Mouse (Mus musculus) intestine, embryonic 14.5 days (tissue): ENCODE measurements around the gene Hhat. TPM values are rescaled to one million over a fixed set of nuclear protein-coding genes. Genes with fewer than 3 reads are reported as not detected.
A peak's percentile ranks its signal among the peaks of the same experiment; 100 is the strongest.

ENCODE experiments used
- ATAC-seq: fragments of 200-750 bp; cut with Nextera tagmentation; replicated peaks from 2 replicates; pipeline ENCODE4 v1.8.0; 2017; ENCODE audit warnings: low read depth, moderate number of reproducible peaks, moderate TSS enrichment, moderate library complexity; ENCODE audit not compliant: low FRiP score, low TSS enrichment
- DNase-seq: peaks from one replicate; pipeline ENCODE4 v3.0.0-alpha.2; 2018; ENCODE audit warnings: low spot score
- H3K27ac ChIP-seq: fragments of 300-500 bp; sonication (generic); 2 replicates; pipeline ENCODE4 v1.5.1; 2014; ENCODE audit warnings: low read depth, mild to moderate bottlenecking, control low read depth
- H3K27me3 ChIP-seq: fragments of 300-500 bp; sonication (generic); replicated peaks from 2 replicates; pipeline ENCODE4 v1.6.1; 2014; ENCODE audit warnings: low read length, control low read depth; ENCODE audit not compliant: control insufficient read depth, insufficient read depth
- H3K36me3 ChIP-seq: fragments of 300-500 bp; sonication (generic); 2 replicates; pipeline ENCODE4 v1.6.1; 2014; ENCODE audit warnings: low read length, control low read depth; ENCODE audit not compliant: control insufficient read depth, insufficient read depth
- H3K4me1 ChIP-seq: fragments of 300-500 bp; sonication (generic); replicated peaks from 2 replicates; pipeline ENCODE4 v1.6.1; 2014; ENCODE audit warnings: low read length, control low read depth, mixed read lengths; ENCODE audit not compliant: control insufficient read depth, insufficient read depth
- H3K4me2 ChIP-seq: fragments of 300-500 bp; sonication (generic); 2 replicates; pipeline ENCODE4 v1.6.1; 2014; ENCODE audit warnings: low read length
- H3K4me3 ChIP-seq: fragments of 300-500 bp; sonication (generic); 2 replicates; pipeline ENCODE4 v1.5.1; 2014; ENCODE audit warnings: low read depth, low read length, control low read depth, mixed read lengths
- H3K9ac ChIP-seq: fragments of 300-500 bp; sonication (generic); 2 replicates; pipeline ENCODE4 v1.6.1; 2014; ENCODE audit warnings: mild to moderate bottlenecking, low read length
- H3K9me3 ChIP-seq: fragments of 300-500 bp; sonication (generic); 2 replicates; pipeline ENCODE4 v1.6.1; 2016; ENCODE audit warnings: low read length, control low read depth; ENCODE audit not compliant: control insufficient read depth
- WGBS: fragments of 180-500 bp; shearing (Covaris S2); extraction: QIAGEN DNeasy Blood & Tissue Kit; methylation state at CpG from one replicate; pipeline ENCODE4 v1.1.7; 2014; 5-methylcytosine and 5-hydroxymethylcytosine counted together
- polyA plus RNA-seq: library from polyadenylated mRNA; unstranded; fragments of >200 nt; fragmentation: Nextera tagmentation; extraction: Ambion mirVana; gene quantifications from 2 replicates; pipeline ENCODE4 v1.2.1, GENCODE M21; 2014

Hhat gene
- polyA plus RNA-seq, 1 experiment from 2014 or later, result 14.1 TPM

DNA sequence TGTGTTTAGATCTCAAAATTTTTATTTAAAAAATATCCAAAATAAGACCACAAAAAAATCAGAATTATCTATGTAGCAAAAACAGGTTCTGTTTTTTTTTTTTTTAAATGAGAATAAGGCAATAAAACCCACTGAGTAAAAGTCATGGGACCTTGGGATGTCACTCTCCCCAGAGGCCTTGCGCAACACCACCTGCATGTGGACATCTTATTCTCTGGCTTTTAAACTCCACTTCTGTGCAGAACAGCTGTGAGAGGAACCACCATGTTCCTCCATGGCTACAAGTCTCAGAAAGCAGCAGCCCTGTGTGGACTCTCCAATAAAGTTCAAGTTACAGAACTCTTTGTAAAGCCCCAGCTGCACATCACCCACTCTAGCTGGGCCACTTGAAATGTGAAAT, 258.2 kb downstream of the Hhat start:
- Histone ChIP-seq H3K4me2 (no peak overlapping the region), H3K9ac (no peak overlapping the region), H3K9me3 (no peaks in the 10 kb centered on the region), H3K27me3 (no peaks in the 10 kb centered on the region), H3K4me3 (no peak overlapping the region), H3K4me1 (no peaks in the 10 kb centered on the region), H3K36me3 (no peaks in the 10 kb centered on the region), H3K27ac (no peak overlapping the region)
- ATAC-seq, result no peak
- no peak for DNase-seq
- WGBS, result 100% methylated on average over 1 of the region's 1 CpGs

DNA sequence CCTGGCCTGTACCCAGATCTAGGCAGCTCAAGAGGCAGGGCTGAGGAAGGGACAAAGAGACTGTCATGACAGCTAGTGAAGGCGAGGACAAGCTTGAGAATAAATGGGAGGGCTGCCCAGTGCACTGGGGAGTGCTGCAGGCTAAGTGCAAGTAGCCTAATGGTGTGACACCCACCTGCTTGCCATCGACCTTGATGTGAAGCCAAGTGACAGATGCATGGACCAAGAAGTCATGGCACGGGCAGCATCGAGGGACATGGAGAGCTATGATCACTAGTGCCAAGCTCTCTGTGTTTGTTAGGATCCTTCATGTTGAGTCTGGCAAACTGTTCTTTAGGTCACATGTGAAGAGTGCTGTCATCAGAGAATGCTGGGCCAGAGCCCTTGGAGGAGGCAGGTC, 267.4 kb downstream of the Hhat start:
- H3K9me3 ChIP-seq, result no peaks in the 10 kb centered on the region
- H3K36me3 ChIP-seq, result no peaks in the 10 kb centered on the region
- DNase-seq (no peak), ATAC-seq (no peak)
- no peak overlapping the region for H3K4me2 ChIP-seq
- H3K9ac ChIP-seq, result no peak overlapping the region
- H3K27me3 ChIP-seq, result no peaks in the 10 kb centered on the region
- H3K4me1 ChIP-seq, result no peaks in the 10 kb centered on the region
- 88% methylated on average over 4 of the region's 4 CpGs for WGBS
- H3K27ac ChIP-seq, result no peak overlapping the region
- no peak overlapping the region for H3K4me3 ChIP-seq

DNA sequence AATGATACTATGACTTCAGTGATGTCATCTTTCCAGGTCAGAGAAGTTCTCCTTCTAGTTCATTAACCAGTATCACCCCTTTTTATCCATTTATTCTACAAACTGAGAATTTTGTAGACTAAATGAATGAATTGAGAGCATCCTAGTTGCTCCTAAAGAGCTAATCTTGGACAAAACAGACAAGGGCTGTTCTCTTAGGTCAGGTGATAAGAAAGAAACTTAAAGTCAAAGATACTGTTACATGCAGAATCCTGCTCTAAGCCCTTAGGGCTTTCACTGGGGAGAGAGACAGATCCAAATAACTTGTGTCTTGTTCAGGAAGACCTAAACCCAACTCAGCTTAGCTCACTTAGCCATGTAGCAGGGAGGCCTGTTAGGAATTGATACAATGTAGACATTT, 268.2 kb downstream of the Hhat start:
- Histone ChIP-seq H3K27ac (no peak overlapping the region), H3K9me3 (no peaks in the 10 kb centered on the region), H3K36me3 (no peaks in the 10 kb centered on the region), H3K9ac (no peak overlapping the region), H3K4me1 (no peaks in the 10 kb centered on the region), H3K27me3 (no peaks in the 10 kb centered on the region), H3K4me2 (no peak overlapping the region), H3K4me3 (no peak overlapping the region)
- DNase-seq (no peak), ATAC-seq (no peak)

DNA sequence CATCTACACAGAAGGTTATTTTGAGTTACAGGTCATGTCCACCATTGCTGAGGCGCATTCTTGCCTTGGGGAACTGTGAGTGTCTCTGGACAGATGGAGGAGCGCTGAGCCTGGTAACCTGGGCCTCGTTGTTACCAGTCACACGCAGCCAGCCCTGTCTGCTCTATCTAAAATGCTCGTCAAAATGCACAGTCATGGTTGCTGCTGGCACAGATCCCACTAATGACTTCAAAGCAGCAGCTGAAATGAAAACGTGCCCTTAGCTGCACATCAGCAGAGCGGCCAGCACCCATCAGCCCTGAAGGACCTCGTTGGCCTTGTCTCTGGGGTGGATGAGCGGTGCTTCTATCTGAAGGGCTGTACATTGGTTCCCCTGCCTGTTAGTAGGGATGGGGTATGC, 269.0 kb downstream of the Hhat start:
- Histone ChIP-seq H3K36me3 (no peaks in the 10 kb centered on the region), H3K9me3 (no peaks in the 10 kb centered on the region), H3K27ac (no peak overlapping the region), H3K4me2 (no peak overlapping the region), H3K27me3 (no peaks in the 10 kb centered on the region), H3K4me3 (no peak overlapping the region), H3K9ac (no peak overlapping the region), H3K4me1 (no peaks in the 10 kb centered on the region)
- DNase-seq, result no peak
- ATAC-seq, result no peak
- 82% methylated on average over 9 of the region's 9 CpGs for WGBS

DNA sequence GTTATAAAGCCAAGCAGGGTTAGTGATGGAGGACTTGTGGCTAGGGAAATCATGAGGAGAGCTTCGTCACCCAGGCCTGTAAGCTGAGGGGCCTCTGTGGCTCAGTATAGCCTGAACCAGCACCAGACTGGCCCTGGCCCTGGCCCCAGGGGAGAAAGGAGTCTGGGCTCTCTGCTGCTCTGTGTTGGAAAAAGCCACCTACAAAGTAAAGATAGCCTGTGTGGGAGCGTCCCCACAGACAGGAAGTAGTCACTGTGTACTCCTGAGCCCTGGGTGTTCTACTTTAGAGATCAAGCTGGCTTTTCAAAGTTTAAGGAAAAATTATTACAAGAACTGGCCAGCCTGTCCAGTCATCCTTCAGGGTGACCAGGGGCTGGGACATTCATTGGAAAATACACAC, 273.5 kb downstream of the Hhat start:
- WGBS, result 78% methylated on average over 2 of the region's 2 CpGs
- DNase-seq (no peak), ATAC-seq (no peak)
- no peak overlapping the region for H3K9ac ChIP-seq
- H3K27me3 ChIP-seq, result no peaks in the 10 kb centered on the region
- no peaks in the 10 kb centered on the region for H3K9me3 ChIP-seq
- no peaks in the 10 kb centered on the region for H3K4me1 ChIP-seq
- H3K36me3 ChIP-seq, result no peaks in the 10 kb centered on the region
- H3K27ac ChIP-seq, result no peak overlapping the region
- H3K4me3 ChIP-seq, result no peak overlapping the region
- no peak overlapping the region for H3K4me2 ChIP-seq

DNA sequence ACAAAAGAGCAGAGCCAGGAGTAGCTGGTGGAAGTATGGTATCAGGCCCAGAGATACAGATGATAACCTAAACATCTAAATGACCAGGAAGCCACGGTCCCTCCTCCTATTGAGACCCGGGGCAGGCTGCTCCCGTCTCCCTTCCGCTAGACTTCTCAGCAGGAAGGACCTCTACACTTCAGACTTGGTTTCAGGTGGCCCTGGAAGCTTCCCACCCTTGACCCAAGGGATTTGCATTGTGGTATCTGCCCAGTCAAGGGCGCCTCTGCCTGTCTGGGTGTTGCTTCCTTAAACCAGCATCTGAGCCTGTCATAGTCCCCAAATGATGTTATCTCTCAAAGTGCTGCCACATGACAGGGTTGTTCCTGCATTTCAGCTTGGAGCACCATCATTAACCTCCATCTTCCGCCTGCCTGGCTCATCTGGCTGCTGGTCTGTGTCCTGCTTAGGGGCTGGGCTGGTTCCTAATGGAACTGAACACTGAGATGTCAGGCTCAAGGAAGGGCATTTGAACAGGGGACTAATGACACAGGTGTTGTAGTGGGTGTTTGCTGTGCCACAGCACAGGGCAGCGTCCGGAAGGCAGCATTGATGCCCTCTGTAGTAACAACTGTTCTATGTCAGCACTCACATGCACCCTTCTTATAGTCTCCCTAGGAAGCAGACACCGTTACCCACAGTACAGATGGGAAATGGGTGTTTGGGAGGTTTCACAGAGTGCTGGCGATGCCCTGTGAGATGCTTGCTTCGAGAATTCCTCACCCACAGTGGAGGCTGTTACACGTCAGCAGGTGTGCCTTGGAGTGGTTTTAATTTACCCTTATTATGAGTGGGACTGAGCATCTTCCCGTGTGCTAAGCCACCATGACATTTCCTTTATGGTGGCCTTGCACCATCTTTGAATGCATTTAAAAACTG, 280.9 kb downstream of the Hhat start:
- Histone ChIP-seq H3K4me2 (no peak overlapping the region), H3K4me3 (no peak overlapping the region), H3K9me3 (no peaks in the 10 kb centered on the region), H3K36me3 (no peaks in the 10 kb centered on the region), H3K27me3 (no peaks in the 10 kb centered on the region), H3K27ac (no peak overlapping the region), H3K4me1 (0 out of 2 replicates have a peak, but pooled peaks cover 2% of the 10 kb centered on the region), H3K9ac (no peak overlapping the region)
- no peak for DNase-seq
- ATAC-seq, result no peak
- 76% methylated on average over 13 of the region's 13 CpGs for WGBS

DNA sequence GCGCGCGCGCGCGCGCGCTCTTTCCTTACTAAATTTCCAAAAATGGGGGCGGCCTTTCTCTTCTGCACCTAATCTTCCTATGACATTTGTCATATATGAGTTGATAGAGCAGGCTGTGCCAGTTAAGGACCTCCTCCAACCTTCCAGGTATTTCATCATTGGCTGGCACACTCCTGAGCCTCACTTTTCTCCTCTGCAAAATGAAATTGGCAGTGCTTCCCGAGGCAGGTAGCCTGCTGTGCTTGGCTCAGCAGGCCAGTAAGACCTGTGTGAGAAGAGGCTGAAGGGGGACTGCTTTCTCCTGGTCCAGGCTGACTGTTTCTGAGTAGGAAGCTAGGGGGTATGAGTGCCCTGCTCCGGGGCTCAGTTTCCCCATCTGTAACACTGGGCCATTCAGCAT, 283.5 kb downstream of the Hhat start:
- Histone ChIP-seq H3K27ac (no peak overlapping the region), H3K27me3 (no peaks in the 10 kb centered on the region), H3K36me3 (no peaks in the 10 kb centered on the region), H3K9ac (no peak overlapping the region), H3K9me3 (no peaks in the 10 kb centered on the region), H3K4me3 (no peak overlapping the region), H3K4me1 (0 out of 2 replicates have a peak, but pooled peaks cover 2% of the 10 kb centered on the region), H3K4me2 (no peak overlapping the region)
- WGBS, result 94% methylated on average over 11 of the region's 11 CpGs
- DNase-seq, result no peak
- no peak for ATAC-seq

DNA sequence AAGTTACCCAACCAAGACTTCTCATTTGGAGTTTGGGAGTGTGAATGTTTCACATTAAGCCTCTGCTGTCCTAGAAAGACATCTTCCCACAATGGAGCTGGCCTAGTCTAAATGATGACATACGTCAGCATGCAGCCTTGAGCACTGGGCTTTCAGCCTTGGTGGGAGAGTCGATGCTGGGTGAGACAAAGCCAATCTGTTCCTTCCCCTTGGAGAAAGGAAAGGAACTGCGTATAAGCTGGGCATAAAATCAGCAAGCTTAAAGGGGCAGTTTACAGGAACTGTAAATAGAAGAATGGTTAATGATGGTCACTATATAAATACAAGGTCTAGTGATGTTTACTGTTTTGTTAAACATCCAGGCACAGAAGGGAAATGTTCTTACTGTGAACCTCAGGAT, 286.0 kb downstream of the Hhat start:
- 0 out of 2 replicates have a peak, but pooled peaks cover 2% of the 10 kb centered on the region for H3K4me1 ChIP-seq
- H3K4me3 ChIP-seq, result no peak overlapping the region
- WGBS, result 37% methylated on average over 3 of the region's 3 CpGs
- H3K27ac ChIP-seq, result peak overlapping the region; percentile 2; the same call in 1 of the 2 replicates
- DNase-seq (no peak), ATAC-seq (no peak)
- no peak overlapping the region for H3K9ac ChIP-seq
- H3K36me3 ChIP-seq, result no peaks in the 10 kb centered on the region
- no peaks in the 10 kb centered on the region for H3K27me3 ChIP-seq
- H3K4me2 ChIP-seq, result no peak overlapping the region
- H3K9me3 ChIP-seq, result no peaks in the 10 kb centered on the region

DNA sequence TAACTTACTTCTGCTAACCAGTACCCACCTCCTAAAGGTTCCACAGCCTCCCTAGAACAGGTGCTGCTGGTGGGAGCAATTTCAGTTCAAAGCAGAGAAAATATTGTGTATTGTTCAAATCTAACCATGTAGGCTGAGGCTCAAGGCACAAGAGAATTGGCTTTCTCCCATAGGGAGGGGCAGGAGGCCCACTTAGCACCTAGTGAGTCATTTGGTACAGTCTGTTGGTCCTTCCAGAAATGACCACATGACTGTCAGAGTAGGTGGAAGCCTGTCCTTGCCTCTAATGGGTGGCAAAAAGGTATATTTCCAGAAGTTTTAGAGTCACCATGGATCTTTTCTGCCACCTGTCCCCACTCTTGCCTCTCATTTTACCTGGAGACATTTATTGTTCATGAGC, 289.6 kb downstream of the Hhat start:
- H3K4me1 ChIP-seq, result peaks cover 13% of the 10 kb centered on the region; the same call in 1 of the 2 replicates
- H3K4me3 ChIP-seq, result no peak overlapping the region
- H3K9me3 ChIP-seq, result no peaks in the 10 kb centered on the region
- no peak overlapping the region for H3K4me2 ChIP-seq
- no peak for DNase-seq
- H3K27me3 ChIP-seq, result no peaks in the 10 kb centered on the region
- no peaks in the 10 kb centered on the region for H3K36me3 ChIP-seq
- H3K27ac ChIP-seq, result no peak overlapping the region
- no peak overlapping the region for H3K9ac ChIP-seq
- no peak for ATAC-seq
